Mouse (Mus musculus): ENCODE measurements around the gene Hectd2.

Gene Hectd2

DNA sequence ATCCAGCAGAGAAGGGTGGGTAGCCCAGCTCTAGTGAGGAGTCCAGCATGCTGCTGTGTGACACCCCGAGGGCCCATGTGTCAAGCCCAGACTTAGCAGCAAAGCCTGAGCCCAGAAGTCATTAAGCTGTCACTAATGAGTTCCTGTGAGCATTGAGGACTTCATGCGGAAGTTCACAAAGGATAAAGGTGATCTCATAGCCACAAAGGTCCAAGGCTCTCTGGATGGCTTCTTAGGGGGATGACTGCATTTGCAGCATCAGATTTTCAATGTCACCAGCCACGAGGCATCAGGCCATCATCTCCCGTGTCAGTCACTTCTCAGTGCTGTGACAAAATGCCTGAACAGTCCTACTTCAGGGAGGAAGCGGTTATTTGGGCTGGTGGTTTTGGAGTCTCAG, 75.9 kb downstream of the Hectd2 start:
- in situ Hi-C loops (cut with MboI; ENCODE audit: low pct_unique_long_range_greater_than_20kb in 1 of 2, low sequenced_read_pairs in 2 of 2, unreplicated experiment in 1 of 2) = no loop called here

DNA sequence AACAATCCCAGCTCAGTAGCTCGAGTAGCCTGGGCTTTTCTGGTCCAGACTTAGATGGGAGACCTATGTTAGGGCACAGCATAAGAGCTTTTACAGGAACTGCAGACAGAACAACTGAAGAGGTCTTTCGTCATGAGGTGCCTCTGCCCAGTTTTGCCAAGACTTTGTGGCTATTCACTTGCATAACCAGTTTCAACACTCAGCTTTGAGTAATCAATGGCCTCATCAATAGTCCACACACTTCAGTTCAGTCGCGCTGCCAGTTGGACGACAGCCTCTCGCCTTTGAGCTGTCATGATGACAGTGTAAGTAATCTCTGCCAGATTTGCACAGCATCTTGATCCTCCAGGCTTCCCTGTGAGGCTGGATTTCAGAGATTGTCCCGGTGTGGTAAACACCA, 80.3 kb downstream of the Hectd2 start:
- in situ Hi-C loops (cut with MboI; ENCODE audit: low pct_unique_long_range_greater_than_20kb in 1 of 2, low sequenced_read_pairs in 2 of 2, unreplicated experiment in 1 of 2) = no loop called here

- in situ Hi-C loops (cut with MboI; ENCODE audit: low pct_unique_long_range_greater_than_20kb in 1 of 2, low sequenced_read_pairs in 2 of 2, unreplicated experiment in 1 of 2) = no loop called here
Observed at GRCm38 (mm10) chr19:36637223-36637622, 82.8 kb downstream of the Hectd2 start.

DNA sequence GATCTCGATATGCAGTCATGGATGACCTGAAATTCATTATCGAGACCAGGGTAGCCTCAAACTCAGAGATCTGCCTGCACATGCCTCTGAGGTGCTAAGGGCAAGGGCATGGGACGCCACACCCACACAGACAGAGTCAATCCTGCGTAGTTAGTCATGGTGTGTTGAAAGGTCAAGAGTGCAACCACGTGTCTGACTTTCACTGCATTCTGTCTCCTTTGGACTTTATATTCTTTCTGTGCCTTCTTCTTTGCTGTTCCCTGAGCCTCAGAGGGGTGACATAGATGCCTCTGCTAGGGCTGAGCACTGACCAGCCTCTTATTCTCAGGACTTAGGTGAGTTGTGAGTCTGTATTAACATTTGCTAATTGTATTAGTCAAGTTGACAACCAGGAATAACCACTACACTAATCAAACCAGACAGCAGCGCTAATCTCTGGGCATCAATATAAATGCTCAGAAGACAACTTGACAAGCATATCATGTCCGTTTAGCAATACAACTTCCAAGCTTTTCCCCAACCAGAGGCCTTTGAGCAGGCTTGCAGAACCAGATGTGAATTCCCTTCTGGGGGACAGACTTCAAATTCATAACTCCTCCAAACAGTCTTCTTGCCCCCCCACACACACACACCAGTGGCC, 83.6 kb downstream of the Hectd2 start:
- in situ Hi-C loops (cut with MboI; ENCODE audit: low pct_unique_long_range_greater_than_20kb in 1 of 2, low sequenced_read_pairs in 2 of 2, unreplicated experiment in 1 of 2) = no loop called here

DNA sequence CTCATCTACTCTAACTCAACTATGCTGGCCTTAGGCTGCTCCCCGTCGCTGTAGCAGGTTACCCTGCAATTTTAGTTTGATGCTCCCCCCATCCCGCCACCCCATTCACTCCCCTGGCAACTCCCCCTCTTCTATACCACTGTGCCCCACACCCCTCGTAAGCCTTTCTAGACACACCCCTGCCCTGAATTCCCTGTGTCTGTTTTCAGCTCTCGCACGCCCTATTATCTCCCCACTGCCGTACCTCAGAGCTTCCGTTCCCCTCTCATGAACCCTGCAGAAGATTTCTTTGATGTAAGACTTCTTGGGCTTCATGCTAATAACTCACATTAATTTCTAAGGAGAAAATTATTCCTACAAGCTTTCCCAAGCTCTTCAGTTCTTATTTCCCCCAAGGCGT, 84.6 kb downstream of the Hectd2 start:
- in situ Hi-C loops (cut with MboI; ENCODE audit: low pct_unique_long_range_greater_than_20kb in 1 of 2, low sequenced_read_pairs in 2 of 2, unreplicated experiment in 1 of 2) = no loop called here

DNA sequence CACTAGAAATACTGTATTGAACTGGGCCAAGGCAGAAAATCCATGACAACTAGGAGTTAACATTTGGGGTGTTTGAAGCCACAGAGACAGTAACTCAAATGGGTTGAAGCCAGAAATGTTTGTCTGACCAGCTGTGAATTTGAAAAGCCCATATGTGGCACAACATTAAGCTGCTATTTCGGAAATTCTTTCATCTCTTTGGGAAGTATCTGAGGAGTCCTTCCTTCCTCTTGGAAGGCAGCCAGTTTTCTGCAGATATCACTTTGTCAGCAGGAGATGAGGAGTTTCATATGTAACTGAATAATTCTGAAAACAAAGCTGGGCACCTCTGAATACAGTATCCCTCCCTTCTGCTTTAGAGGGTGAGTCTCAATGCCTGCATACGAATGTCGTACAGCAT, 86.7 kb downstream of the Hectd2 start:
- in situ Hi-C loops (cut with MboI; ENCODE audit: low pct_unique_long_range_greater_than_20kb in 1 of 2, low sequenced_read_pairs in 2 of 2, unreplicated experiment in 1 of 2) = no loop called here

GRCm38 (mm10) chr19:36645308-36645889, 91.0 kb downstream of the Hectd2 start:
- in situ Hi-C loops (cut with MboI; ENCODE audit: low pct_unique_long_range_greater_than_20kb in 1 of 2, low sequenced_read_pairs in 2 of 2, unreplicated experiment in 1 of 2) = no loop called here

GRCm38 (mm10) chr19:36646132-36646828, 91.8 kb downstream of the Hectd2 start:
- in situ Hi-C loops (cut with MboI; ENCODE audit: low pct_unique_long_range_greater_than_20kb in 1 of 2, low sequenced_read_pairs in 2 of 2, unreplicated experiment in 1 of 2) = no loop called here

GRCm38 (mm10) chr19:36652686-36653085, 98.2 kb downstream of the Hectd2 start:
- in situ Hi-C loops (cut with MboI; ENCODE audit: low pct_unique_long_range_greater_than_20kb in 1 of 2, low sequenced_read_pairs in 2 of 2, unreplicated experiment in 1 of 2) = no loop called here

GRCm38 (mm10) chr19:36662734-36663133, 108.3 kb downstream of the Hectd2 start:
- in situ Hi-C loops (cut with MboI; ENCODE audit: low pct_unique_long_range_greater_than_20kb in 1 of 2, low sequenced_read_pairs in 2 of 2, unreplicated experiment in 1 of 2) = no loop called here

DNA sequence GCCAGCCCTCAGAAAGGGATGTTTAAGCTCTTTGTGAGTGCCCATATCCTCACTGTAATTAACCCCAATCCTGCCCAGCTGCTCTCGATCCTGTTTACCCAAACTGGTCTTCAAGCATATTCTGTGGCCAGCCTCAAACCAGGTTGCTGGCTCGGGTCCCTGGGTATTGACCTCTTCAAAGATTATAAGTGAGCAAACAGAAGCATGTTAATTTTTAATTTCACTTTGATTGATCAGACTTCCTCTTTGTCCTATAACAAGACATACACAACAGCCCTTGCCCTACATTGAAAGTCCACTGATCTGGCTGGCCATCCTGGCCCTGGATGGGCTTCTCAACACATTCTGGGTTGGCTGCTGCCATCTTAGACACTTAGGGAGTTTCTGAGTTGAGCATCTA, 109.5 kb downstream of the Hectd2 start:
- in situ Hi-C loops (cut with MboI; ENCODE audit: low pct_unique_long_range_greater_than_20kb in 1 of 2, low sequenced_read_pairs in 2 of 2, unreplicated experiment in 1 of 2) = no loop called here

DNA sequence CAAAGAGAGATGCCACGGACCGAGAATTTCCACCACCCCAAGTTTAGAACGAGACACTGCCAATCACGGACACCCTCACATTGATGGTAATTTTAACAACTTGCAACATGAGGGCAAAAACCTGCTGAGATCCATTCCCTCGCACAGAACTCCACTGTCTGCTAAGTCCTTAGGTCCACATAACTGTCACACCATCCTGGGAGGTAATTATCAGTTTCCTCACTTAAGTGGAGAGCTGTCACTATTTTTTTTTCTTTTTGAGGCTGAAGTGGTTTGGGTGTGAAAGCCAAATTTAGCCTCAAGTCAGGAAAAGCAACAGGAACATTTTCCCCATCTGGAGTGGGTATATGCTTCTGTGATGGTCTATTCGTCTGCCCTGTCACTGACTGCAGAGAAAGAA, 110.0 kb downstream of the Hectd2 start:
- in situ Hi-C loops (cut with MboI; ENCODE audit: low pct_unique_long_range_greater_than_20kb in 1 of 2, low sequenced_read_pairs in 2 of 2, unreplicated experiment in 1 of 2) = no loop called here

DNA sequence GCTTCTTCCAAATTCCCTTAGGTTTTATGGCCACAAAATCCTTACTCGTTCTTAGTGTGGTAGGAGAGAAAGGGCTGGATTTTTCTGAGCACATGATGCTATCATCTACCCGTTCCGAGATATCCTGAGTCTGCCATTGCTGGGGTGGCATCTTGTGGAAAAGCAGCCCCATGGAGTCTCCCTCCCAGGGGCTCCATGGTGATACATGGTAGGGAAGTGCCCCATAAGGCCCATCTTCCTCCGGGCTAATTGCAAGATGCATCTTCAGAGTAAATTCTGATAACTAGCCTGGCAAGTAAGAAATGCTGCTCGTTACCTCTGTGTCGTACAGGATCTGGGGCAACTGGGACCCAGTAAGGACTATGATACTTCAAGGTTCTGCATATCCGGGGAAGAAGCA, 110.8 kb downstream of the Hectd2 start:
- in situ Hi-C loops (cut with MboI; ENCODE audit: low pct_unique_long_range_greater_than_20kb in 1 of 2, low sequenced_read_pairs in 2 of 2, unreplicated experiment in 1 of 2) = no loop called here

DNA sequence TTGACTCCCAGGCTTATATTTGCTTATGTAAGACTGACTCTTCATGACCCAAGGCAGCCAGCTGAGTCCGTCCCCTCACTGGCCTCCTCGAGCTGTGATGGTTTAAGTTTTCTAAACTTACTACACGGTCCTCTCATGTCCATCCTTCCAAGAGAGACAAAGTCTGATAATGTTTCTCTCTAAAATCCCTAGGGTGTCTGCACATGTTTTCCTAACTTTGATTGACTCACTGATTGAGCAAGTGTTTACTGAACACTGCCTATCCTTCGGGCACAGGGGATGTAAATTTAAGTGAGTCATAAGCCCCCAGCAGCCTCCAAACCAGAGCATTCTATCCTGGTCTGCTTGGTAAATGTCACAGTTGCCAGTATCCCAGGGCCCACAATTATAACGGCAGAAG, 111.2 kb downstream of the Hectd2 start:
- in situ Hi-C loops (cut with MboI; ENCODE audit: low pct_unique_long_range_greater_than_20kb in 1 of 2, low sequenced_read_pairs in 2 of 2, unreplicated experiment in 1 of 2) = no loop called here

DNA sequence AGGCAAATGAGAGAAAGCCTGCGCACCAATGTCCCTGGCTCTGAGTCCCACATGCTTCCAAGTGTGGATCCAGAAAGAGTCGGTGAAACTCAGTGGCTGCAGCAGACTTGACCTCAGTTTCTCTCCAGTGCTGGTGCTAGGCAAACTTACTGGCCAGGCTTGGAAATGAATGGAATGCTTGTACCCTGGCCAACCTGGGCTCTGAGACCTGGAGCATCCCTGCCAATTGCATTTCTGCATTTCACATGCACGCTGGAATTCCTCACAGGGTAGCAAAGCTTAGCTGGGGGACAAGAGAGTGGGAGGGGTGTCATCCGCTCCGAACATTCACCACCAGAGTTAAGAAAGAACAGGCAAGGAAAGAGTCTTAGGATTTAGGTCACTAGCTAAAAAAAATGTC, 112.0 kb downstream of the Hectd2 start:
- in situ Hi-C loops (cut with MboI; ENCODE audit: low pct_unique_long_range_greater_than_20kb in 1 of 2, low sequenced_read_pairs in 2 of 2, unreplicated experiment in 1 of 2) = no loop called here

- in situ Hi-C loops (cut with MboI; ENCODE audit: low pct_unique_long_range_greater_than_20kb in 1 of 2, low sequenced_read_pairs in 2 of 2, unreplicated experiment in 1 of 2) = no loop called here
Observed at GRCm38 (mm10) chr19:36667368-36667767, 112.9 kb downstream of the Hectd2 start.

DNA sequence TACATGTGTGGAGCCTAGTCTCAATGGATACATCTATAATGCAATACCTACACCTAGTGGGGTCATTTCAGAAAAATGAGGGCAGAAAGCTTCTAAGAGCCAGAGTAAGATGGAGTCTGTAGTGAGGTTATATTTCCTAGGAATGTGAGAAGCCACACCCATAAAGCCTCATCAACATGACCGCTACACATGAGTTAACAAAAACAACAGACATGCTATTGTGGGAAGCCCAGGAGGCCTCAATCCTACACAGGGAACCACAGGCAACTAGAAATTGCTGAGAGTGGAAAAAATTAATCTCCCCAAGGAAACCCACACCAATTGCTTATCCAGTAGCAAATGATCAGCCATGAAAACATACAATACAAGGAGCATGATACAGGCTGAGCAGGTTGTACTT, 113.7 kb downstream of the Hectd2 start:
- in situ Hi-C loops (cut with MboI; ENCODE audit: low pct_unique_long_range_greater_than_20kb in 1 of 2, low sequenced_read_pairs in 2 of 2, unreplicated experiment in 1 of 2) = no loop called here

DNA sequence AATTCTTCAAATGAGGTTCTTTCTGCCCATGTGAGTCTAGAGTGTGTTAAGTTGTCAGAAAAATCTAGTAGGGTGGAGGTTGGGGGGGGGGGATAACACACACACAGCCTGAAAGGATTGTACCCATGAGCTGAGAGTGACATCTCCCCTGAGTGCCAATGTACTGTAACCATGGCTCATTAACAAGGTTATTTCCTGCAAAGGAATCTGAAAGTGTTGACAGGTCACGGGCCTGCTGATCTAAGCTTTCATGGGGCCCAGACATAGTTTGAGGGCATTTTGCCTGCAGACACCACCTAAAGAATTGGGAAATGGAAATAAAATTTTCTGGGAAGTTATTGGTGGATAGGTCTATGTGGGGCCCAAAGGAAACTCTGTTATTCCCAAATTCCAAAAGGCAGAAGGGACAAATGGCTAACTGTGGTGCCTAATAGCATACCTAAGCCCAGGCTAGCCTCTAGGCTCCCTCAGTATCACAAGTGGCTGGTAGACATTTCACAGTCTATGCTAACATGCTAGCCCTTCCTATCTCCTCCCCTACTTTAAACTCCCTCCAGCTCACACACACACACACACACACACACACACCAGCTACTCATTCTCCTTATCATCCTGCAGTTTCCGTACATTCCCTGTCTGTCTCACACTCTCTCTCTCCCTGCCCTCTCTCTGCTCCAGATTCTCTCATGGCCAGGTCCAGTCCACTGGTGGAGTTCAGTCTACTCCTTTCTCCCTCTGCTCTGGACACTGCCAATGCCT, 114.6 kb downstream of the Hectd2 start:
- in situ Hi-C loops (cut with MboI; ENCODE audit: low pct_unique_long_range_greater_than_20kb in 1 of 2, low sequenced_read_pairs in 2 of 2, unreplicated experiment in 1 of 2) = no loop called here

- in situ Hi-C loops (cut with MboI; ENCODE audit: low pct_unique_long_range_greater_than_20kb in 1 of 2, low sequenced_read_pairs in 2 of 2, unreplicated experiment in 1 of 2) = no loop called here
Observed at GRCm38 (mm10) chr19:36669720-36670451, 115.4 kb downstream of the Hectd2 start.
